Mouse (Mus musculus): ENCODE measurements around the gene Uhrf1. TPM values are rescaled to one million over a fixed set of nuclear protein-coding genes. Genes with fewer than 3 reads are reported as not detected.

Uhrf1 gene
- total and polyA plus RNA-seq, 2 experiments from 2014 or later = 18.8 to 31.4 TPM

- peak; percentile 89 for ATAC-seq
Measured at GRCm38 (mm10) chr17:56291171-56291511, 12.0 kb upstream of the Uhrf1 start.

GRCm38 (mm10) chr17:56291826-56292475 is 11.2 kb upstream of the Uhrf1 start:
- no peak overlapping the region for H3K9ac ChIP-seq (replicated peaks; ENCODE audit: low read length)
- H3K27me3 ChIP-seq (ENCODE audit: insufficient read depth, low read length) = no peaks in the 10 kb centered on the region
- H3K36me3 ChIP-seq (ENCODE audit: insufficient read depth, low read length) = no peaks in the 10 kb centered on the region
- DNase-seq (ENCODE audit: low spot score) = no peak
- no peak for ATAC-seq
- H3K4me3 ChIP-seq (ENCODE audit: low read length) = no peak overlapping the region
- no peak overlapping the region for H3K4me2 ChIP-seq (ENCODE audit: low read depth, low read length)
- peak overlapping the region; percentile 72; the same call in 1 of the 2 replicates for H3K27ac ChIP-seq
- H3K4me1 ChIP-seq (ENCODE audit: insufficient read depth, low read length) = 0 out of 2 replicates have a peak, but pooled peaks cover 4% of the 10 kb centered on the region
- 58% methylated on average over 7 of the region's 7 CpGs for WGBS
- H3K9me3 ChIP-seq (ENCODE audit: low read length) = no peaks in the 10 kb centered on the region
- TF ChIP-seq CTCF (IDR thresholded peaks at IDR 0.05; ENCODE audit: low read depth) = no peak

More at GRCm38 (mm10) chr17:56291171-56291511, 12.0 kb upstream of the Uhrf1 start:
- TF ChIP-seq CTCF (IDR thresholded peaks at IDR 0.05; ENCODE audit: low read depth) = peak; percentile 93
- H3K4me3 ChIP-seq (ENCODE audit: low read length) = no peak overlapping the region
- H3K27ac ChIP-seq = peak overlapping the region; percentile 72
- H3K27me3 ChIP-seq (ENCODE audit: insufficient read depth, low read length) = no peaks in the 10 kb centered on the region
- H3K9me3 ChIP-seq (ENCODE audit: low read length) = no peaks in the 10 kb centered on the region
- peak; percentile 82 for DNase-seq (ENCODE audit: low spot score)
- WGBS = 0% methylated on average over 16 of the region's 16 CpGs
- H3K9ac ChIP-seq (replicated peaks; ENCODE audit: low read length) = peak overlapping the region; percentile 39
- H3K4me1 ChIP-seq (ENCODE audit: insufficient read depth, low read length) = 0 out of 2 replicates have a peak, but pooled peaks cover 4% of the 10 kb centered on the region
- H3K36me3 ChIP-seq (ENCODE audit: insufficient read depth, low read length) = no peaks in the 10 kb centered on the region
- peak overlapping the region; percentile 43 for H3K4me2 ChIP-seq (ENCODE audit: low read depth, low read length)

- no peak within 1 kb of the TSS for H3K9ac ChIP-seq (replicated peaks; ENCODE audit: low read length)
- ATAC-seq (no peak), DNase-seq (ENCODE audit: low spot score) (no peak)
- no peak within 1 kb of the TSS for H3K4me2 ChIP-seq (ENCODE audit: low read depth, low read length)
- H3K36me3 ChIP-seq (ENCODE audit: insufficient read depth, low read length) = no peaks in the 10 kb centered on the region
- TF ChIP-seq CTCF (IDR thresholded peaks at IDR 0.05; ENCODE audit: low read depth) = no peak
- H3K9me3 ChIP-seq (ENCODE audit: low read length) = no peaks in the 10 kb centered on the region
- H3K4me1 ChIP-seq (ENCODE audit: insufficient read depth, low read length) = 0 out of 2 replicates have a peak, but pooled peaks cover 4% of the 10 kb centered on the region
- H3K4me3 ChIP-seq (ENCODE audit: low read length) = no peak within 1 kb of the TSS
- WGBS = 81% methylated on average over 4 of the region's 4 CpGs
- peak within 1 kb of the TSS; percentile 72; the same call in 1 of the 2 replicates for H3K27ac ChIP-seq
- no peaks in the 10 kb centered on the region for H3K27me3 ChIP-seq (ENCODE audit: insufficient read depth, low read length)
Measured at GRCm38 (mm10) chr17:56292531-56293222, 10.4 kb upstream of the Uhrf1 start, which contains the start of gene Plin3. TSS of gene Plin3 (minus strand) at chr17:56292873.

- no peak for TF ChIP-seq CTCF (IDR thresholded peaks at IDR 0.05; ENCODE audit: low read depth)
- H3K4me2 ChIP-seq (ENCODE audit: low read depth, low read length) = no peak overlapping the region
- no peaks in the 10 kb centered on the region for H3K36me3 ChIP-seq (ENCODE audit: insufficient read depth, low read length)
- WGBS = 89% methylated on average over 1 of the region's 1 CpGs
- no peak for ATAC-seq
- 0 out of 2 replicates have a peak, but pooled peaks cover 4% of the 10 kb centered on the region for H3K4me1 ChIP-seq (ENCODE audit: insufficient read depth, low read length)
- no peaks in the 10 kb centered on the region for H3K9me3 ChIP-seq (ENCODE audit: low read length)
- no peak for DNase-seq (ENCODE audit: low spot score)
- no peak overlapping the region for H3K4me3 ChIP-seq (ENCODE audit: low read length)
- H3K9ac ChIP-seq (replicated peaks; ENCODE audit: low read length) = no peak overlapping the region
- no peaks in the 10 kb centered on the region for H3K27me3 ChIP-seq (ENCODE audit: insufficient read depth, low read length)
- H3K27ac ChIP-seq = no peak overlapping the region; the same call in 1 of the 2 replicates
Measured at GRCm38 (mm10) chr17:56293291-56293690, 9.8 kb upstream of the Uhrf1 start.

- Histone ChIP-seq H3K9me3 (ENCODE audit: low read length) (no peaks in the 10 kb centered on the region), H3K4me2 (ENCODE audit: low read depth, low read length) (no peak overlapping the region), H3K9ac (replicated peaks; ENCODE audit: low read length) (no peak overlapping the region), H3K4me3 (ENCODE audit: low read length) (no peak overlapping the region), H3K36me3 (ENCODE audit: insufficient read depth, low read length) (no peaks in the 10 kb centered on the region), H3K27me3 (ENCODE audit: insufficient read depth, low read length) (no peaks in the 10 kb centered on the region), H3K27ac (peak overlapping the region; percentile 3; the same call in 1 of the 2 replicates), H3K4me1 (ENCODE audit: insufficient read depth, low read length) (0 out of 2 replicates have a peak, but pooled peaks cover 3% of the 10 kb centered on the region)
- TF ChIP-seq CTCF (IDR thresholded peaks at IDR 0.05; ENCODE audit: low read depth) = no peak
- 0 out of 2 replicates have a peak, but pooled peaks have one; percentile 27 for ATAC-seq
- 67% methylated on average over 19 of the region's 19 CpGs for WGBS
- peak; percentile 78 for DNase-seq (ENCODE audit: low spot score)
Measured at GRCm38 (mm10) chr17:56294241-56294640, 8.9 kb upstream of the Uhrf1 start.

GRCm38 (mm10) chr17:56296201-56296600 is 6.9 kb upstream of the Uhrf1 start:
- WGBS = 65% methylated on average over 1 of the region's 1 CpGs
- Histone ChIP-seq H3K36me3 (ENCODE audit: insufficient read depth, low read length) (no peaks in the 10 kb centered on the region), H3K27me3 (ENCODE audit: insufficient read depth, low read length) (no peaks in the 10 kb centered on the region), H3K4me3 (ENCODE audit: low read length) (no peak overlapping the region), H3K9me3 (ENCODE audit: low read length) (no peaks in the 10 kb centered on the region), H3K27ac (no peak overlapping the region), H3K9ac (replicated peaks; ENCODE audit: low read length) (no peak overlapping the region), H3K4me1 (ENCODE audit: insufficient read depth, low read length) (no peaks in the 10 kb centered on the region), H3K4me2 (ENCODE audit: low read depth, low read length) (no peak overlapping the region)
- no peak for TF ChIP-seq CTCF (IDR thresholded peaks at IDR 0.05; ENCODE audit: low read depth)
- ATAC-seq (no peak), DNase-seq (ENCODE audit: low spot score) (no peak)

All from hindbrain, postnatal 0 days (tissue).